In genomic region chr16:44968113-44968512, GRCm38 (mm10) we compare ENCODE assay signal across 26 mouse cellular contexts. TPM values are rescaled to one million over a fixed set of nuclear protein-coding genes. Genes with fewer than 3 reads are reported as not detected.
DNase-seq lines count a peak whose midpoint lies in the region; ATAC-seq and TF ChIP-seq lines count a peak whose summit lies in the region.
"Had no signal": no experiment of that assay in that cellular context is flagged by ENCODE, and none has a peak within 500 bp of the region (broad histone marks: within the 10 kb centered on the region; RNA-seq: fewer than 3 reads in every experiment).

No protein-coding gene starts in this region.

- H3K4me1 ChIP-seq in kidney, adult 2 months (ENCODE audit: control insufficient read depth, insufficient read depth, low read length) = no peaks in the 10 kb centered on the region
- H3K4me1 ChIP-seq in midbrain, embryonic 16.5 days (ENCODE audit: control insufficient read depth, insufficient read depth, low read length) = no peaks in the 10 kb centered on the region
- H3K4me1 ChIP-seq: forebrain, embryonic 12.5 days; heart, embryonic 10.5 days; hindbrain, embryonic 12.5 days had no signal

- no peaks in the 10 kb centered on the region for H3K27me3 ChIP-seq in kidney, adult 2 months (replicated peaks; ENCODE audit: control insufficient read depth, insufficient read depth, low read length)
- no peaks in the 10 kb centered on the region for H3K27me3 ChIP-seq in midbrain, embryonic 16.5 days (ENCODE audit: control insufficient read depth, insufficient read depth, low read depth, low read length)
- H3K27me3 ChIP-seq: CH12.LX; embryonic facial prominence, embryonic 13.5 days; forebrain, embryonic 12.5 days; hindbrain, embryonic 12.5 days had no signal

- peak overlapping the region; percentile 38; the same call in 1 of the 2 replicates for H3K27ac ChIP-seq in kidney, adult 2 months (ENCODE audit: insufficient read depth, low read depth, low read length)
- H3K27ac ChIP-seq in midbrain, embryonic 16.5 days (ENCODE audit: low read length) = no peak overlapping the region
- H3K27ac ChIP-seq: embryonic facial prominence, embryonic 13.5 days; forebrain, embryonic 12.5 days; gastrocnemius, adult 2 months; heart, embryonic 10.5 days; hindbrain, embryonic 12.5 days had no signal

- no peak overlapping the region for H3K4me2 ChIP-seq in midbrain, embryonic 16.5 days (ENCODE audit: low read length)
- H3K4me2 ChIP-seq: embryonic facial prominence, embryonic 13.5 days; forebrain, embryonic 12.5 days; hindbrain, embryonic 12.5 days had no signal

- H3K4me3 ChIP-seq in kidney, adult 2 months (ENCODE audit: insufficient read depth, low read depth, low read length) = no peak overlapping the region
- H3K4me3 ChIP-seq in midbrain, embryonic 16.5 days (ENCODE audit: low read depth, low read length) = no peak overlapping the region
- H3K4me3 ChIP-seq: embryonic facial prominence, embryonic 13.5 days; forebrain, embryonic 12.5 days; gastrocnemius, adult 2 months; heart, embryonic 10.5 days; hindbrain, embryonic 12.5 days had no signal

- H3K9ac ChIP-seq in midbrain, embryonic 16.5 days (ENCODE audit: low read depth, low read length) = no peak overlapping the region
- H3K9ac ChIP-seq: embryonic facial prominence, embryonic 13.5 days; forebrain, embryonic 12.5 days; forebrain, postnatal 0 days; hindbrain, embryonic 12.5 days had no signal

- H3K9me3 ChIP-seq in midbrain, embryonic 16.5 days (replicated peaks; ENCODE audit: control insufficient read depth, low read length, poor library complexity, severe bottlenecking) = no peaks in the 10 kb centered on the region
- H3K9me3 ChIP-seq: embryonic facial prominence, embryonic 13.5 days; forebrain, embryonic 12.5 days; heart, embryonic 10.5 days; hindbrain, embryonic 12.5 days had no signal

- no peak for TF ChIP-seq POLR2A in kidney, adult 2 months (IDR thresholded peaks at IDR 0.05; ENCODE audit: low read depth, low read length)

- no peak for TF ChIP-seq CTCF in kidney, adult 2 months (conservative IDR thresholded peaks at IDR 0.05; ENCODE audit: insufficient read depth, insufficient read length, low read depth, low read length)

- 86% methylated on average over 3 of the region's 3 CpGs for WGBS in kidney, adult 2 months
- 92% methylated on average over 3 of the region's 3 CpGs for whole genome bisulfite sequencing in midbrain, embryonic 16.5 days

- ATAC-seq in midbrain, embryonic 16.5 days = no peak
- ATAC-seq: forebrain, postnatal 0 days; hindbrain, embryonic 16.5 days; inflammation-experienced regulatory T-cells, adult 6 months; intestine, postnatal 0 days had no signal

- H3K36me3 ChIP-seq in kidney, adult 2 months (ENCODE audit: control insufficient read depth, insufficient read depth, low read length) = no peaks in the 10 kb centered on the region
- no peaks in the 10 kb centered on the region for H3K36me3 ChIP-seq in midbrain, embryonic 16.5 days (ENCODE audit: control insufficient read depth, insufficient read depth, low read length)
- H3K36me3 ChIP-seq: embryonic facial prominence, embryonic 13.5 days; forebrain, embryonic 12.5 days; heart, embryonic 10.5 days; hindbrain, embryonic 12.5 days had no signal

- no peak for DNase-seq in kidney, adult 2 months
- no peak for DNase-seq in kidney, adult 9 months
- DNase-seq in cerebellum, adult 11-12 months = peak; percentile 74
- DNase-seq in cerebellum, adult 9-10 months = peak; percentile 76
- DNase-seq in cerebellum, postnatal 25 days = peak; percentile 64 to 71
- no peak for DNase-seq in testis, postnatal 14 days (ENCODE audit: low spot score)
- no peak for DNase-seq in urinary bladder, postnatal 4 days (ENCODE audit: low spot score in 2 of 2)
- DNase-seq: adrenal gland, adult 2 months; adrenal gland, postnatal 25 days; forebrain, postnatal 0 days; gastrocnemius, adult 2 months; gastrocnemius, postnatal 25 days; heart, postnatal 10 days; heart, postnatal 4 days had no signal

RNA-seq across cellular contexts. Expression of gene Cd200r3, which starts 24.6 kb away (rescaled TPM):
- 0.08 and 0.14 TPM in 2 replicates for polyA plus RNA-seq in kidney, adult 2 months (2012; rRNA removed)
- not detected in 2 replicates for polyA plus RNA-seq in midbrain, embryonic 16.5 days (2015; fragmentation: Nextera tagmentation; extraction: Ambion mirVana)
- polyA plus RNA-seq: adrenal gland, adult 2 months; brain, embryonic 14.5 days; cortical plate, adult 2 months; embryonic facial prominence, embryonic 13.5 days; forebrain, embryonic 12.5 days; hindbrain, embryonic 12.5 days; kidney, embryonic 14.5 days had no signal

Comparison
In these comparisons a context has a peak if more than half of its experiments do, and no peak if none do; other contexts are left out.
1. DNase-seq: peak in cerebellum, adult 11-12 months (single experiment), cerebellum, adult 9-10 months (single experiment) and cerebellum, postnatal 25 days (2 of 2); none in kidney, adult 2 months (single experiment), kidney, adult 9 months (single experiment), testis, postnatal 14 days (single experiment) and urinary bladder, postnatal 4 days (0 of 2).